Mouse (Mus musculus) G1E (cell line): ENCODE measurements around the gene Cyfip1.

Source experiments
- CTCF ChIP-seq: IDR thresholded peaks from 2 replicates; pipeline ENCODE4 v1.5.1; 2012; ENCODE audit warnings: low read depth, low read length, inconsistent platforms, mixed read lengths
- GATA1 ChIP-seq: IDR thresholded peaks from 2 replicates; pipeline ENCODE4 v1.6.1; 2012; ENCODE audit warnings: borderline replicate concordance, low read length, inconsistent platforms, mixed read lengths
- GATA2 ChIP-seq: IDR thresholded peaks from 2 replicates; pipeline ENCODE4 v1.6.1; 2012; ENCODE audit warnings: low read depth, low read length, inconsistent platforms, borderline replicate concordance
- POLR2AphosphoS5 ChIP-seq: IDR thresholded peaks from 2 replicates; pipeline ENCODE4 v1.6.1; 2012; ENCODE audit warnings: low read depth, low read length, inconsistent platforms; ENCODE audit not compliant: insufficient replicate concordance

DNA sequence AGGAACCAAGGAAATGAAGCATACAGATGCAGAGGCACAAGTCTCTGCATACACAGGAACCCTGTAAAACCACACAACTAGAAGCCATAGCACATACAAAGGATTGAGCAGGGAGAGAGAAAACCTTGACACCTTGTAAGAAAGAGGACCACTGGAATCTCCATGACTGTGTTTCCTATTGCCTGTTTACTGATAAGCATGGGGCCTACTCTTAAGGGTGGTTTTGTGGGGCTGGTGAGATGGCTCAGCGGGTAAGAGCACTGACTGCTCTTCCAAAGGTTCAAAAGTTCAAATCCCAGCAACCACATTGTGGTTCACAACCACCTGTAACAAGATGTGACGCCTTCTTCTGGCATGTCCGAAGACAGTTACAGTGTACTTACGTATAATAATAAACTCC, 85.7 kb downstream of the Cyfip1 start:
- no peak for TF ChIP-seq CTCF
- TF ChIP-seq GATA1 = no peak
- no peak for TF ChIP-seq GATA2
- TF ChIP-seq POLR2AphosphoS5 = no peak
